Mouse (Mus musculus) hindbrain, embryonic 11.5 days (tissue): ENCODE results near the gene Psd. TPM values are rescaled to one million over a fixed set of nuclear protein-coding genes. Genes with fewer than 3 reads are reported as not detected.
A peak's percentile ranks its signal among the peaks of the same experiment; 100 is the strongest.

Experiments
- ATAC-seq: fragments of 200-750 bp; cut with Nextera tagmentation; 2 replicates; pipeline ENCODE4 v1.8.0; 2017; ENCODE audit warnings: mild to moderate bottlenecking, moderate TSS enrichment, moderate library complexity; ENCODE audit not compliant: low FRiP score
- DNase-seq: peaks from one replicate; pipeline ENCODE4 v3.0.0-alpha.2; 2015; ENCODE audit warnings: low spot score
- H3K27ac ChIP-seq: fragments of 300-500 bp; sonication (generic); 2 replicates; pipeline ENCODE4 v1.5.1; 2014; ENCODE audit warnings: mild to moderate bottlenecking, low read depth, low read length
- H3K27me3 ChIP-seq: fragments of 300-500 bp; sonication (generic); 2 replicates; pipeline ENCODE4 v1.6.1; 2014; ENCODE audit warnings: mild to moderate bottlenecking, low read length, moderate library complexity, mixed read lengths; ENCODE audit not compliant: control insufficient read depth, insufficient read depth
- H3K36me3 ChIP-seq: fragments of 300-500 bp; sonication (generic); 2 replicates; pipeline ENCODE4 v1.6.1; 2014; ENCODE audit warnings: mild to moderate bottlenecking, low read length, moderate library complexity, mixed read lengths; ENCODE audit not compliant: control insufficient read depth, insufficient read depth
- H3K4me1 ChIP-seq: fragments of 300-500 bp; sonication (generic); replicated peaks from 2 replicates; pipeline ENCODE4 v1.6.1; 2014; ENCODE audit warnings: low read length, mixed read lengths; ENCODE audit not compliant: control insufficient read depth, insufficient read depth
- H3K4me2 ChIP-seq: fragments of 300-500 bp; sonication (generic); replicated peaks from 2 replicates; pipeline ENCODE4 v1.6.1; 2014; ENCODE audit warnings: mild to moderate bottlenecking, low read depth, low read length
- H3K4me3 ChIP-seq: fragments of 300-500 bp; sonication (generic); 2 replicates; pipeline ENCODE4 v1.5.1; 2014; ENCODE audit warnings: low read depth, low read length
- H3K9ac ChIP-seq: fragments of 300-500 bp; sonication (generic); 2 replicates; pipeline ENCODE4 v1.6.1; 2014; ENCODE audit warnings: low read depth, low read length
- H3K9me3 ChIP-seq: fragments of 300-500 bp; sonication (generic); 2 replicates; pipeline ENCODE4 v1.6.1; 2016; ENCODE audit warnings: low read length; ENCODE audit not compliant: control insufficient read depth
- WGBS: fragments of 180-500 bp; shearing (Covaris S2); extraction: QIAGEN DNeasy Blood & Tissue Kit; methylation state at CpG from one replicate; pipeline ENCODE4 v1.1.7; 2014; 5-methylcytosine and 5-hydroxymethylcytosine counted together
- microRNA counts: library from miRNA; unstranded; fragments of <30 nt; microRNA quantifications from one replicate; lab custom pipeline; 2015
- polyA plus RNA-seq: library from polyadenylated mRNA; unstranded; fragments of >200 nt; fragmentation: Nextera tagmentation; extraction: Ambion mirVana; gene quantifications from 2 replicates; pipeline ENCODE4 v1.2.1, GENCODE M21; 2014

Psd gene
- polyA plus RNA-seq, 1 experiment from 2014 or later = 11.9 TPM

GRCm38 (mm10) chr19:46285631-46286030 is 41.3 kb downstream of the Psd start:
- ATAC-seq (no peak), DNase-seq (no peak)
- Histone ChIP-seq H3K27me3 (no peaks in the 10 kb centered on the region), H3K9ac (no peak overlapping the region), H3K4me2 (no peak overlapping the region), H3K9me3 (no peaks in the 10 kb centered on the region), H3K36me3 (peaks cover 7% of the 10 kb centered on the region), H3K27ac (no peak overlapping the region), H3K4me1 (no peaks in the 10 kb centered on the region), H3K4me3 (no peak overlapping the region)
- 80% methylated on average over 7 of the region's 7 CpGs for WGBS

GRCm38 (mm10) chr19:46284686-46285085 is 42.3 kb downstream of the Psd start:
- ATAC-seq (no peak), DNase-seq (no peak)
- Histone ChIP-seq H3K4me1 (no peaks in the 10 kb centered on the region), H3K9ac (no peak overlapping the region), H3K27me3 (no peaks in the 10 kb centered on the region), H3K27ac (no peak overlapping the region), H3K9me3 (no peaks in the 10 kb centered on the region), H3K4me3 (no peak overlapping the region), H3K36me3 (peaks cover 9% of the 10 kb centered on the region), H3K4me2 (no peak overlapping the region)
- 93% methylated on average over 4 of the region's 4 CpGs for WGBS

DNA sequence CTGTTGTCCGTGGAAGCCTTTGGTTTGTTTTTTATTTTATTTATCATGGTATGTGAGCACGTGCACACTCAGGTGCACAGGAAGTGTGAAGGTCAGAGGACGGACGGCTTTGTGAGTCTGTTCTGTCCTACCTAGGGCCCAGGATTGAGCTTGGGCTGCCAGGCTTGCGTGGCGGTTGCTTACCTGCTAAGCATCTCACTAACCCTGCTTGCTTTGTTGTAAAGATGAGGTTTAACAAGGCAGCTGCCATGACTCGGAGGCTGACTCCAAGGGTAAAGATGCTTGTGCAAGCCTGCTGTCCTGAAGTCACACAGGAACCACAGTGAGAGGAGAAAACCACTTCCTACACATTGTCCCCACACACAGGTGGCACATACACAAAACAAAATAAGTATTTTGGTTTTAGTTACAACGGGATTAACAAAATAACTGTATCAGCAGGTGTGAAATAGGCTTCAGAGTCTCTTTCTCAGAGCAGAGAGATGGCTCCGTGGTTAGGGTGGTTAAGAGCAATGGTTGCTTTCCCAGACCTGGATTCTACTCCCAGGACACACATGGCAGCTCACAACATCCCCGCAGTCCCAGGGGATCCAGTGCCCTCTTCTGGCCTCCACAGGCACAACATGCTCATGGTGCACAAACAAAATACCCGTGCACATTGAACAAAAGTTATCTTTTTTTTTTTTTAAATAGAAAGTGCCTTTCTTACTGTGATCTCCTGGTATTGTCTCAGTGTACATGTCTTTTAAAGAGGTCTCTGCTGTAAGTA is 44.7 kb downstream of the Psd start:
- no peak for ATAC-seq
- WGBS = 95% methylated on average over 11 of the region's 11 CpGs
- no peak overlapping the region for H3K27ac ChIP-seq

DNA sequence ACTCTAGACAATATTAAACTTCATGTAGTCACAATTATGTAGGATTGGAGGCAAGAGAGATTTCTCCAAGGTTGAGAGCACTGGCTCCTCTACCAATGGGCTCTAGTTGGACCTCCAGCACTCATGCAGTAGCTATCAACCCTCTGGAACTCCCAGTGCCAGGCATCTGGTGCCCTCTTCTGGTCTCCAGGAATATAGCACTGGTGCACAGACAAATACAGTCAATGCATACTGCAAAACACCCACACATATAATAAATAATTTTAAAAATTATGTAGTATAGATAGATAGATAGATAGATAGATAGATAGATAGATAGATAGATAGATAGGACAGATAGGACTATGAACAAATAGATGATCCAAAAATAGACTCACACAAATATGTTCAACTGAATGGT is 51.6 kb downstream of the Psd start:
- no peak overlapping the region for H3K27ac ChIP-seq
- H3K4me1 ChIP-seq = no peaks in the 10 kb centered on the region
- DNase-seq (peak; percentile 5), ATAC-seq (no peak)
- no peak overlapping the region for H3K4me3 ChIP-seq
- H3K4me2 ChIP-seq = no peak overlapping the region
- H3K9ac ChIP-seq = no peak overlapping the region
- peaks cover 11% of the 10 kb centered on the region for H3K36me3 ChIP-seq
- H3K9me3 ChIP-seq = no peaks in the 10 kb centered on the region
- no peaks in the 10 kb centered on the region for H3K27me3 ChIP-seq

More for the DNA sequence above, 44.7 kb downstream of the Psd start:
- Histone ChIP-seq H3K4me3 (no peak overlapping the region), H3K36me3 (peaks cover 9% of the 10 kb centered on the region), H3K4me1 (no peaks in the 10 kb centered on the region), H3K9ac (no peak overlapping the region), H3K9me3 (no peaks in the 10 kb centered on the region), H3K4me2 (no peak overlapping the region), H3K27me3 (no peaks in the 10 kb centered on the region)
- no peak for DNase-seq

- H3K4me3 ChIP-seq = no peak overlapping the region
- DNase-seq (no peak), ATAC-seq (no peak)
- H3K36me3 ChIP-seq = peaks cover 12% of the 10 kb centered on the region
- 92% methylated on average over 7 of the region's 7 CpGs for WGBS
- no peak overlapping the region for H3K27ac ChIP-seq
- no peaks in the 10 kb centered on the region for H3K9me3 ChIP-seq
- H3K4me1 ChIP-seq = no peaks in the 10 kb centered on the region
- H3K27me3 ChIP-seq = no peaks in the 10 kb centered on the region
- H3K4me2 ChIP-seq = no peak overlapping the region
- H3K9ac ChIP-seq = no peak overlapping the region
These were observed 62.2 kb downstream of the Psd start for GRCm38 (mm10) chr19:46264762-46265161.

MicroRNAs encoded within 50 kb of the gene (microRNA counts, 519-probe panel; counts per million panel counts)
- microRNA mmu-miR-146b (lab: Ali Mortazavi, UCI) = not detected

Other genes starting within 250 kb of the Psd start
- gene Elovl3, start 195.3 kb downstream of the Psd start, polyA plus RNA-seq = not detected in 2 replicates
- 0.65 and 0.88 TPM in 2 replicates for gene Pitx3, start 178.8 kb downstream of the Psd start, polyA plus RNA-seq
- gene Gbf1, start 174.6 kb downstream of the Psd start, polyA plus RNA-seq = 43.8 and 63.0 TPM in 2 replicates
- 2.7 and 4.6 TPM in 2 replicates for gene Nfkb2, start 22.8 kb downstream of the Psd start, polyA plus RNA-seq
- gene Fbxl15, start 1.0 kb upstream of the Psd start, polyA plus RNA-seq = 26.3 and 27.1 TPM in 2 replicates
- gene Cuedc2, start 11.5 kb upstream of the Psd start, polyA plus RNA-seq = 252 and 260 TPM in 2 replicates
- 4.4 and 6.9 TPM in 2 replicates for gene Mfsd13a, start 14.0 kb upstream of the Psd start, polyA plus RNA-seq
- gene 2310034G01Rik, start 23.1 kb upstream of the Psd start, polyA plus RNA-seq = 1.7 TPM in 2 replicates
- gene Actr1a, start 68.6 kb upstream of the Psd start, polyA plus RNA-seq = 223 and 250 TPM in 2 replicates
- gene Sufu, start 69.7 kb upstream of the Psd start, polyA plus RNA-seq = 31.9 and 33.2 TPM in 2 replicates
- gene Trim8, start 174.5 kb upstream of the Psd start, polyA plus RNA-seq = 28.4 and 30.6 TPM in 2 replicates
- 145 and 160 TPM in 2 replicates for gene Arl3, start 246.0 kb upstream of the Psd start, polyA plus RNA-seq
- 9.3 and 11.1 TPM in 2 replicates for gene Sfxn2, start 246.2 kb upstream of the Psd start, polyA plus RNA-seq